Mouse (Mus musculus) myocyte (in vitro differentiated cells): ENCODE results near the gene Ttf1.

Source experiments
- CEBPB ChIP-seq: IDR thresholded peaks from 2 replicates; pipeline ENCODE4 v1.6.1; 2011; ENCODE audit warnings: mild to moderate bottlenecking, moderate library complexity; ENCODE audit not compliant: poor library complexity, insufficient read depth, severe bottlenecking
- E2F4 ChIP-seq: IDR thresholded peaks from one replicate; pipeline ENCODE4 v1.6.1; 2011; ENCODE audit warnings: mild to moderate bottlenecking, control low read depth, moderate library complexity; ENCODE audit not compliant: insufficient read depth
- MAX ChIP-seq: IDR thresholded peaks from one replicate; pipeline ENCODE4 v1.6.1; 2011; ENCODE audit warnings: low read depth, mild to moderate bottlenecking, control low read depth
- MYOD1 ChIP-seq, 3 experiments: IDR thresholded peaks; one replicate each; pipeline ENCODE4 v1.6.1; 2011; ENCODE audit warnings: control low read depth in 2 of 3, low read depth in 2 of 3, mild to moderate bottlenecking in 2 of 3, moderate library complexity in 1 of 3; ENCODE audit not compliant: insufficient read length in 2 of 3, control insufficient read depth in 1 of 3
- MYOG ChIP-seq, 3 experiments: IDR thresholded peaks; one replicate each; pipeline ENCODE4 v1.6.1; 2011; ENCODE audit warnings: control low read depth in 2 of 3, low read depth in 2 of 3, mild to moderate bottlenecking in 2 of 3; ENCODE audit not compliant: insufficient read length in 2 of 3, control insufficient read depth in 1 of 3, insufficient read depth in 1 of 3
- POLR2A ChIP-seq: IDR thresholded peaks from one replicate; pipeline ENCODE4 v1.6.1; 2011; ENCODE audit warnings: low read depth, mild to moderate bottlenecking, control low read depth, moderate library complexity; ENCODE audit not compliant: insufficient read length
- POLR2AphosphoS2 ChIP-seq: IDR thresholded peaks from one replicate; pipeline ENCODE4 v1.6.1; 2011; ENCODE audit warnings: low read depth, control low read depth; ENCODE audit not compliant: insufficient read length
- REST ChIP-seq: IDR thresholded peaks from one replicate; pipeline ENCODE4 v1.6.1; 2011; ENCODE audit warnings: mild to moderate bottlenecking, control low read depth, moderate library complexity; ENCODE audit not compliant: insufficient read depth, insufficient read length
- SRF ChIP-seq: IDR thresholded peaks from one replicate; pipeline ENCODE4 v1.6.1; 2011; ENCODE audit warnings: low read depth; ENCODE audit not compliant: control insufficient read depth, insufficient read length
- TCF12 ChIP-seq: IDR thresholded peaks from one replicate; pipeline ENCODE4 v1.6.1; 2011; ENCODE audit warnings: mild to moderate bottlenecking, control low read depth; ENCODE audit not compliant: poor library complexity, insufficient read depth, severe bottlenecking
- TCF3 ChIP-seq: IDR thresholded peaks from one replicate; pipeline ENCODE4 v1.6.1; 2011; ENCODE audit warnings: low read depth, control low read depth; ENCODE audit not compliant: insufficient read length
- USF1 ChIP-seq: IDR thresholded peaks from one replicate; pipeline ENCODE4 v1.6.1; 2011; ENCODE audit warnings: low read depth, mild to moderate bottlenecking, control low read depth, moderate library complexity

DNA sequence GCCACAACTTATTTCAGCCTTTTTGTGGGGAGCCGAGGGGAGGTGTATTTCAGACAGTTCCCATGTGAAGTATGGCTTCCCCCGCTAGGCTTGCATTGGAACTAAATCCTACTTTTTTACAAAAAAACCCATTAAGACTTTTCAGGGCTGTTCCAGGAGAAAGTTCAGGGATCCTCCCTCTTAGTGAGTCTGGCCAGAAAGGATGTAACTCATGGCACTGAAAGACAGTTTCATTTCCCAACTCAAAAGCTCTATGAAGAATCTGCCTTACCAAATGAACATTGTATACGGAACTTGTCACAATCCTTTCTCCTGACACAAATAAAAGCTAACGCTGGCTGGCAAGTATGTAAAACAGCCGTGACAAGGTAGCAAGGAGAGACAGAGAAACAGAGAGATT is 20.3 kb upstream of the Ttf1 start:
- TF ChIP-seq POLR2A: no peak
- TF ChIP-seq MYOD1 (IDR thresholded peaks at IDR 0.05; ENCODE audit: control insufficient read depth in 1 of 3, insufficient read length in 2 of 3, low read depth in 2 of 3): no peak
- no peak for TF ChIP-seq TCF3
- TF ChIP-seq MAX: no peak
- TF ChIP-seq USF1: no peak
- TF ChIP-seq CEBPB: no peak
- TF ChIP-seq E2F4: no peak
- TF ChIP-seq MYOG (IDR thresholded peaks at IDR 0.05; ENCODE audit: control insufficient read depth in 1 of 3, insufficient read depth in 1 of 3, insufficient read length in 2 of 3, low read depth in 2 of 3): no peak
- no peak for TF ChIP-seq POLR2AphosphoS2
- no peak for TF ChIP-seq TCF12
- TF ChIP-seq REST: no peak
- no peak for TF ChIP-seq SRF
